Mouse (Mus musculus): Measurements from ENCODE around the gene Lbh.

GRCm38 (mm10) chr17:72897076-72897475 is 21.0 kb upstream of the Lbh start:
- no peak for TF ChIP-seq CTCF (IDR thresholded peaks at IDR 0.05; ENCODE audit: extremely low read depth, insufficient read depth, low read length)
- TF ChIP-seq POLR2A (IDR thresholded peaks at IDR 0.05; ENCODE audit: extremely low read depth, insufficient read depth, low read length), result no peak

Measured in cortical plate, adult 2 months (tissue).